Mouse (Mus musculus) large intestine, adult 2 months (tissue): Measurements from ENCODE around the gene C5ar1. TPM values are rescaled to one million over a fixed set of nuclear protein-coding genes. Genes with fewer than 3 reads are reported as not detected.

Source experiments
- polyA plus RNA-seq: library from polyadenylated mRNA; depleted of rRNA; stranded (reverse); fragments of >200 nt; gene quantifications from 2 replicates; pipeline ENCODE4 v1.2.3, GENCODE M21; 2012; rRNA removed

Gene C5ar1
- polyA plus RNA-seq, 1 experiment, result 8.8 TPM

Other genes with a start within 250 kb of the C5ar1 start
- 8.1 and 9.5 TPM in 2 replicates for gene Bicra, start 211.6 kb downstream of the C5ar1 start, polyA plus RNA-seq
- gene Zfp541, start 197.7 kb downstream of the C5ar1 start, polyA plus RNA-seq, result 0.03 TPM in 1 of 2 replicates, not detected in the other
- gene Napa, start 161.1 kb downstream of the C5ar1 start, polyA plus RNA-seq, result 139 and 170 TPM in 2 replicates
- 21.4 and 25.2 TPM in 2 replicates for gene Kptn, start 139.6 kb downstream of the C5ar1 start, polyA plus RNA-seq
- gene Slc8a2, start 129.7 kb downstream of the C5ar1 start, polyA plus RNA-seq, result 1.1 and 1.3 TPM in 2 replicates
- gene Meis3, start 84.5 kb downstream of the C5ar1 start, polyA plus RNA-seq, result 13.0 and 13.6 TPM in 2 replicates
- 16.1 and 16.5 TPM in 2 replicates for gene Dhx34, start 37.5 kb downstream of the C5ar1 start, polyA plus RNA-seq
- 0.30 and 0.85 TPM in 2 replicates for gene C5ar2, start 15.4 kb downstream of the C5ar1 start, polyA plus RNA-seq
- gene Inafm1, start 14.1 kb upstream of the C5ar1 start, polyA plus RNA-seq, result 21.6 and 27.9 TPM in 2 replicates
- gene Ccdc9, start 27.3 kb upstream of the C5ar1 start, polyA plus RNA-seq, result 22.7 and 37.9 TPM in 2 replicates
- 3.7 and 4.8 TPM in 2 replicates for gene Bbc3, start 48.9 kb upstream of the C5ar1 start, polyA plus RNA-seq
- 39.4 and 45.4 TPM in 2 replicates for gene Sae1, start 128.3 kb upstream of the C5ar1 start, polyA plus RNA-seq
- gene Zc3h4, start 141.4 kb upstream of the C5ar1 start, polyA plus RNA-seq, result 21.8 and 38.0 TPM in 2 replicates
- gene Tmem160, start 193.2 kb upstream of the C5ar1 start, polyA plus RNA-seq, result 80.4 and 82.3 TPM in 2 replicates
- gene Npas1, start 218.2 kb upstream of the C5ar1 start, polyA plus RNA-seq, result 0.09 TPM in 1 of 2 replicates, not detected in the other